Mouse (Mus musculus) mouse embryonic stem cell (cell line): ENCODE data around the gene Dusp1.

ENCODE experiments used
- in situ Hi-C, 2 experiments: fragments of 300-500 bp; cut with MboI; formaldehyde crosslinking; loops; 1 replicate in 1 of 2; 3 replicates in 1 of 2; pipeline ENCODE4 v1.14.3; 2019 to 2020; ENCODE audit warnings: low sequenced_read_pairs in 2 of 2, low pct_unique_long_range_greater_than_20kb in 1 of 2, mixed read lengths in 1 of 2; ENCODE audit not compliant: unreplicated experiment in 1 of 2

Dusp1 gene

GRCm38 (mm10) chr17:26587961-26588487, 26.1 kb upstream of the Dusp1 start:
- in situ Hi-C loops = no loop called here

GRCm38 (mm10) chr17:26584558-26585136, 22.7 kb upstream of the Dusp1 start:
- in situ Hi-C loops = no loop called here

GRCm38 (mm10) chr17:26584063-26584462, 22.1 kb upstream of the Dusp1 start:
- in situ Hi-C loops = no loop called here

- in situ Hi-C loops = no loop called here
These were observed 21.7 kb upstream of the Dusp1 start for GRCm38 (mm10) chr17:26583606-26584005.

GRCm38 (mm10) chr17:26583056-26583455, 21.1 kb upstream of the Dusp1 start:
- in situ Hi-C loops = no loop called here

- in situ Hi-C loops = no loop called here
These were observed 20.4 kb upstream of the Dusp1 start for GRCm38 (mm10) chr17:26582297-26582696.

GRCm38 (mm10) chr17:26580873-26581401, 19.0 kb upstream of the Dusp1 start:
- in situ Hi-C loops = no loop called here

- in situ Hi-C loops = no loop called here
These were observed 17.5 kb upstream of the Dusp1 start for GRCm38 (mm10) chr17:26579396-26579795.

- in situ Hi-C loops = no loop called here
These were observed 16.8 kb upstream of the Dusp1 start for GRCm38 (mm10) chr17:26578771-26579170.

- in situ Hi-C loops = no loop called here
These were observed 16.2 kb upstream of the Dusp1 start for GRCm38 (mm10) chr17:26578162-26578561.

GRCm38 (mm10) chr17:26577309-26577708, 15.4 kb upstream of the Dusp1 start:
- in situ Hi-C loops = no loop called here

GRCm38 (mm10) chr17:26576833-26577232, 14.9 kb upstream of the Dusp1 start:
- in situ Hi-C loops = no loop called here

GRCm38 (mm10) chr17:26575786-26576690, 14.1 kb upstream of the Dusp1 start:
- in situ Hi-C loops = no loop called here

GRCm38 (mm10) chr17:26574701-26575100, 12.8 kb upstream of the Dusp1 start:
- in situ Hi-C loops = no loop called here

GRCm38 (mm10) chr17:26574118-26574517, 12.2 kb upstream of the Dusp1 start:
- in situ Hi-C loops = no loop called here

- in situ Hi-C loops = no loop called here
These were observed 10.3 kb upstream of the Dusp1 start for GRCm38 (mm10) chr17:26572265-26572664.

GRCm38 (mm10) chr17:26571377-26571776, 9.4 kb upstream of the Dusp1 start:
- in situ Hi-C loops = no loop called here

- in situ Hi-C loops = no loop called here
These were observed 8.8 kb upstream of the Dusp1 start for GRCm38 (mm10) chr17:26570651-26571118.

GRCm38 (mm10) chr17:26569594-26570350, 7.8 kb upstream of the Dusp1 start:
- in situ Hi-C loops = no loop called here
